Mouse (Mus musculus) limb, embryonic 12.5 days (tissue): Measurements from ENCODE around the gene Cxcl15. TPM values are rescaled to one million over a fixed set of nuclear protein-coding genes. Genes with fewer than 3 reads are reported as not detected.

Source experiments
- ATAC-seq: fragments of 200-750 bp; cut with Nextera tagmentation; 2 replicates; pipeline ENCODE4 v1.8.0; 2017; ENCODE audit warnings: low read depth, moderate TSS enrichment; ENCODE audit not compliant: insufficient number of reproducible peaks, insufficient read depth, low FRiP score, low TSS enrichment
- H3K27ac ChIP-seq: fragments of 300-500 bp; sonication (generic); 2 replicates; pipeline ENCODE4 v1.5.1; 2016; ENCODE audit warnings: mild to moderate bottlenecking, moderate library complexity
- H3K27me3 ChIP-seq: fragments of 300-500 bp; sonication (generic); 2 replicates; pipeline ENCODE4 v1.6.1; 2016; ENCODE audit warnings: mild to moderate bottlenecking, moderate library complexity
- H3K36me3 ChIP-seq: fragments of 300-500 bp; sonication (generic); 2 replicates; pipeline ENCODE4 v1.6.1; 2016; ENCODE audit warnings: mild to moderate bottlenecking, moderate library complexity
- H3K4me1 ChIP-seq: fragments of 300-500 bp; sonication (generic); replicated peaks from 2 replicates; pipeline ENCODE4 v1.6.1; 2016
- H3K4me2 ChIP-seq: fragments of 300-500 bp; sonication (generic); 2 replicates; pipeline ENCODE4 v1.6.1; 2016; ENCODE audit warnings: mild to moderate bottlenecking, moderate library complexity
- H3K4me3 ChIP-seq: fragments of 300-500 bp; sonication (generic); replicated peaks from 2 replicates; pipeline ENCODE4 v1.5.1; 2016; ENCODE audit warnings: mild to moderate bottlenecking
- H3K9ac ChIP-seq: fragments of 300-500 bp; sonication (generic); replicated peaks from 2 replicates; pipeline ENCODE4 v1.6.1; 2016; ENCODE audit warnings: mild to moderate bottlenecking, moderate library complexity
- H3K9me3 ChIP-seq: fragments of 300-500 bp; sonication (generic); 2 replicates; pipeline ENCODE4 v1.6.1; 2016; ENCODE audit warnings: mild to moderate bottlenecking, moderate library complexity
- WGBS: fragments of 180-500 bp; shearing (Covaris S2); methylation state at CpG from one replicate; pipeline ENCODE4 v1.1.7; 2016; 5-methylcytosine and 5-hydroxymethylcytosine counted together
- polyA plus RNA-seq: library from polyadenylated mRNA; unstranded; fragments of >200 nt; fragmentation: Nextera tagmentation; extraction: Ambion mirVana; gene quantifications from 2 replicates; pipeline ENCODE4 v1.2.1, GENCODE M21; 2016

The Cxcl15 gene
- not detected in 2 replicates for polyA plus RNA-seq

DNA sequence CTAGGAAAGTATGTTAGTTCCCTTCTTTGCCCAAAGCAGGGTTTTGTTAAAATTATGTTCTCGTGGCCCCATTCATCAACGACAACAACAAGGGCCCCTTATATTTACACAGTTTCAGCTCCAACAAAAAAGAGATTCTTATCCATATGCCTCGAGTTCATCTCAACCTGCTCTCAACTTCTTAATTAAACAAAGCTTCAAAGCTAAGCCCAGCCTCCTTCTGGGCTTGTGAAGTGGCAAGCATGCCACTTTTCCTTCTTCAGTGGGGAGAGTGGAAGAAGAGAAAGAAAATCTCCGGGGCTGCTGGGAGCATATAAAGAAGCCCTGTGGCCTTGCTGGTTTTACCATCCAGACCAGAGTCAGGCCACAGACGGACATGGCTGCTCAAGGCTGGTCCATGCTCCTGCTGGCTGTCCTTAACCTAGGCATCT, at the start of gene Cxcl15:
Gene Cxcl15, plus strand, starts transcription at position 340 of the 431 bp plus-strand sequence.
- no peak within 1 kb of the TSS for H3K27ac ChIP-seq
- peaks cover 13% of the 10 kb centered on the region for H3K4me1 ChIP-seq
- no peak within 1 kb of the TSS for H3K4me2 ChIP-seq
- H3K9ac ChIP-seq: no peak within 1 kb of the TSS
- H3K9me3 ChIP-seq: no peaks in the 10 kb centered on the region
- no peak for ATAC-seq
- no peaks in the 10 kb centered on the region for H3K27me3 ChIP-seq
- WGBS: 75% methylated on average over 5 of the region's 5 CpGs
- no peaks in the 10 kb centered on the region for H3K36me3 ChIP-seq
- no peak within 1 kb of the TSS for H3K4me3 ChIP-seq

DNA sequence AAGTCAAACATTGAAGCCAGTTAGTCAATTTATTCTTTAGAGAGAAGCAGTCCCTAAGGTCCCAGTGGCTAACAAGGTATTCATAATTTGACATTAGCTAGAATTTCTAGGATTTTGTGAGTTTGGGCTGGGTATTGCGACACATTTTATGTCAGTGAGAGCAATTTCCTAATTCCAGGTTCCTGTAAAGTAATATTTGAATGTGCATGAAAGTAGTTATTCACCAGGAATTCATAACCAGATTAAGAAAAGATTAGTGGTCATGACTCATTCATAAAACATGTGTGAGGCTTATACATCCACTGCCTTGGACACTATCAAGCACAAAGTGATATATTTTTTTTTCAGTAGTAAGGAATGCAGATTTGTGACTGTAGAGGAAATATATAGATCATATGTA, 40.4 kb upstream of the Cxcl15 start:
- H3K9ac ChIP-seq: no peak overlapping the region
- peaks cover 8% of the 10 kb centered on the region for H3K27me3 ChIP-seq
- ATAC-seq: no peak
- H3K4me3 ChIP-seq: no peak overlapping the region
- H3K27ac ChIP-seq: no peak overlapping the region
- no peaks in the 10 kb centered on the region for H3K9me3 ChIP-seq
- peaks cover 23% of the 10 kb centered on the region for H3K4me1 ChIP-seq
- no peak overlapping the region for H3K4me2 ChIP-seq
- 88% methylated on average over 1 of the region's 1 CpGs for WGBS
- no peaks in the 10 kb centered on the region for H3K36me3 ChIP-seq

DNA sequence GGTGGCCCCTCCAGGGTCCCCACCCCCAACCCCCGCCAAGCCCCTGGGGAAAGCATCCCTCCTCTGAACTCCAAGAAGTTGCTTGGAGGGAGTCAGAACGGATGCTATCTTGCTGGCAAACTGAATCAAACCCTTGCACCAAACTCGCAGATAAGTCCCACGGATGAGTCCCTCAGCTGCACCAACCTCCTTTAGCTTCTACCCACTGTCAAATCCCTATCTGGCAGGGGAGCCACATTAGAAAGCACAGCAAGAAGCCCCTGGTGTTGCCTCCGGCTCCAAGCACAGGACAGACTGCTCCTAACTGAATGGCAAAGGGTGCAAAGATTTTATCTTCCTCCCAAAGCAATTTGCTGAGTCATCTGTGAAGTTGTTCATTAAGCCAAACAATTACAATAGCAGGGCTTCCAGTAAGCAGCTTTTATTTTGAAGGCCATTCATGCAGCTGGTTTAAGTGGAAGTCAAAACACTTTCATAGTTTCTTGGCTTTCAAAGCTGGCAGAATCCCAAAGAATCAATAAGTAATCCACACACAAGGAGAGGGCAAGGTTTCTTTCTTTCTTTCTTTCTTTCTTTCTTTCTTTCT, 36.2 kb upstream of the Cxcl15 start:
- peaks cover 30% of the 10 kb centered on the region for H3K4me1 ChIP-seq
- H3K27me3 ChIP-seq: peaks cover 19% of the 10 kb centered on the region
- H3K4me2 ChIP-seq: no peak overlapping the region
- H3K4me3 ChIP-seq: no peak overlapping the region
- no peak overlapping the region for H3K9ac ChIP-seq
- no peak overlapping the region for H3K27ac ChIP-seq
- 38% methylated on average over 5 of the region's 5 CpGs for WGBS
- no peaks in the 10 kb centered on the region for H3K36me3 ChIP-seq
- H3K9me3 ChIP-seq: no peaks in the 10 kb centered on the region
- ATAC-seq: no peak

DNA sequence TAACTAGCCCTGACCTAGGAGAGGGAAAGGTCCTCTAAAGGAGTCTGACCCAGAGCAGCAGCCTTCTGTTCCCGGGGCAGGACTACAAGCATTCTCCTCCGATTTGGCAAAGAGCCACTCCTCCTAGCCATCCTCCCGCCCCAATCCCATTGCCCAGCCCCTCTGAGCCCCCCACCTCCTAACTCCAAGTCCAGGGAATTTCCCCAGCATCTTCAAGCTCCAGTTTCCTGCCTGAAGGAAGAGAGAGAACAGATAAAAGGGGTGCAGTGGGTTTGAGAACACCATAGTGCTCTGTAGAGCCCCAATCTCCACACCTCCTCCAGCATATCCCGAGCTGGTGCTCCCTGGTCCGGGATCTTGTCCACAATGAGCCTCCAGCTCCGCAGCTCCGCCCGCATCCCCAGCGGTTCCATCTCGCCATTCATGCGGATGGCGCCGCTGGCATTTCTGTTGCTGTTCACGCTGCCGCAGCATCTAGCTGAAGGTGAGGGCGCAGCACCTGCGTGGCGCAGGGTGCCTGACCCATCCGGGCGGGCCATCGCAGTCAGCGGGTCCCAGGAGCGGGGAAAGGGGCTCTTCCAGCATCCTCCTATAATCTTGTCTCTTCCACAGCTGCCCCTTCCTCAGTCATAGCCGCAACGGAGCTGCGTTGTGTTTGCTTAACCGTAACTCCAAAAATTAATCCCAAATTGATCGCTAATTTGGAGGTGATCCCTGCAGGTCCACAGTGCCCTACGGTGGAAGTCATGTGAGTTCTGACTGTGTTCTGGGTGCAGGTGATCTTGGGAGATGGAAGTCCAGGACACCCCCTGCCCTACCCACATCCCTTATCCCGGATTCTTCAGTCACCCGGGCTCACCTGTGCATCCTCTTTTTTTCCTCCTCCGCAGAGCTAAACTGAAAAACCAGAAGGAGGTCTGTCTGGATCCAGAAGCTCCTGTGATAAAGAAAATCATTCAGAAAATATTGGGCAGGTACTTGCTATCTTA, 35.0 kb upstream of the Cxcl15 start, which contains the start of gene Cxcl5:
Gene Cxcl5, plus strand, starts transcription at position 284 of the 989 bp plus-strand sequence.
- Histone ChIP-seq H3K27me3 (peaks cover 19% of the 10 kb centered on the region), H3K4me1 (peaks cover 30% of the 10 kb centered on the region), H3K9me3 (no peaks in the 10 kb centered on the region), H3K4me3 (peak within 1 kb of the TSS; percentile 32), H3K36me3 (no peaks in the 10 kb centered on the region), H3K4me2 (peak within 1 kb of the TSS; percentile 68), H3K27ac (no peak within 1 kb of the TSS), H3K9ac (0 out of 2 replicates have a peak within 1 kb of the TSS, but pooled peaks have one; percentile 42)
- peak; percentile 57 for ATAC-seq
- 6% methylated on average over 32 of the region's 32 CpGs for WGBS

DNA sequence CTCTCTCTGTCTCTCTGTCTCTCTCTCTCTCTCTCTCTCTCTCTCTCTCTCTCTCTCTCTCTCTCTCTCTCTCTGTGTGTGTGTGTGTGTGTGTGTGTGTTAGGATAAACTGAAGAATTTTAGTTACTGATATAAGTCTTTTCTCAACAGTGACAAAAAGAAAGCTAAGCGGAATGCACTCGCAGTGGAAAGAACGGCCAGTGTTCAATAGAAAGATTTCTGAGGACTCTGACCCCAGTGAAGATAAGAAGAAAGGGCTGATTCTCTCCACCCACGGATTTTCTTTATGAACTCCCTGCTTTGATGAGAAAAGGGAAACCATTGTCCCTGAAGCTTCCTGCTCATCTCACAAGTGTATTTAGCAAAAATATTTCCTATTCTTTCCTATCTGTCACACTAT, 34.0 kb upstream of the Cxcl15 start:
- WGBS: 65% methylated on average over 4 of the region's 4 CpGs
- H3K4me1 ChIP-seq: peaks cover 30% of the 10 kb centered on the region
- H3K4me2 ChIP-seq: no peak overlapping the region
- no peak for ATAC-seq
- no peaks in the 10 kb centered on the region for H3K36me3 ChIP-seq
- H3K4me3 ChIP-seq: no peak overlapping the region
- H3K27ac ChIP-seq: no peak overlapping the region
- peaks cover 19% of the 10 kb centered on the region for H3K27me3 ChIP-seq
- H3K9me3 ChIP-seq: no peaks in the 10 kb centered on the region
- no peak overlapping the region for H3K9ac ChIP-seq

DNA sequence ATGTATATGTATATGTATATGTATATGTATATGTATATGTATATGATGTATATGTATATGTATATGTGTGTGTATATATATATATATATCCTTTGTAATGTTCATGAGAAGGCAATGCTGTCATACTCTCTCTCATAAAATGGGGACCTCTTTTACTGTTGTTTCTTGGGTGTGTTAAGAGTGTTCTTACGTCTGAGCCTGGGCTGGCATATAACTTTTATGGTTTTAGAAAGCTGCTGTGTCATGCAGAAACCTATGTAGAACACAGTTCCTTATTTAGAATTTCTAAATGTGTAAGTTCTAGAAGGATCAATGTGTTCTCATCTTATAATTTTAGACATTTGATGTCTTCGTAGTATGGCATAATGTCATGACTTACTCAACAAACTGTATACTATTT, 33.5 kb upstream of the Cxcl15 start:
- no peaks in the 10 kb centered on the region for H3K9me3 ChIP-seq
- WGBS: 83% methylated on average over 2 of the region's 2 CpGs
- H3K27me3 ChIP-seq: peaks cover 19% of the 10 kb centered on the region
- no peak overlapping the region for H3K4me3 ChIP-seq
- H3K9ac ChIP-seq: no peak overlapping the region
- ATAC-seq: no peak
- no peaks in the 10 kb centered on the region for H3K36me3 ChIP-seq
- H3K4me1 ChIP-seq: peaks cover 30% of the 10 kb centered on the region
- H3K27ac ChIP-seq: no peak overlapping the region
- H3K4me2 ChIP-seq: no peak overlapping the region

DNA sequence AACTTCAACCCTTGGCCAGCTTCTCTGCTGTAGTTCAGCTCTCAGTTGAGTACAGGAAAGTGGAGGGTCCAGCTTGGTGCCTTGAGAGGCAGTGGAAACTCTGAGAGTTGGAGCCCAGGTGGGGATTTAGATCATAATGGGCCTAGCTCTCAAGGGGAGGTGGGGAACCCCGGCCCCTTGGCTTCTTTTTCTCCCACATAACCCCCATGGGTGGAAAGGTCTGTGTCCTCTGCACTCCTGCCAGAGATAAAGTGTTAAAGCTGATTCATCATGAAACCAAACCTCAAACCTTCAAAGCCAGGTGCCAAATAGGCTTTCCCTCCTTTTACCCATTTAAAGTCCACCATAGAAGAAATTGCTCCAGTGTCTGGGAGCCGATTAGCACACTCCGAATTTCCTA, 32.5 kb upstream of the Cxcl15 start:
- Histone ChIP-seq H3K4me2 (no peak overlapping the region), H3K4me1 (peaks cover 25% of the 10 kb centered on the region), H3K27me3 (peaks cover 19% of the 10 kb centered on the region), H3K4me3 (no peak overlapping the region), H3K9me3 (no peaks in the 10 kb centered on the region), H3K9ac (no peak overlapping the region), H3K27ac (no peak overlapping the region), H3K36me3 (no peaks in the 10 kb centered on the region)
- WGBS: 89% methylated on average over 3 of the region's 3 CpGs
- no peak for ATAC-seq

DNA sequence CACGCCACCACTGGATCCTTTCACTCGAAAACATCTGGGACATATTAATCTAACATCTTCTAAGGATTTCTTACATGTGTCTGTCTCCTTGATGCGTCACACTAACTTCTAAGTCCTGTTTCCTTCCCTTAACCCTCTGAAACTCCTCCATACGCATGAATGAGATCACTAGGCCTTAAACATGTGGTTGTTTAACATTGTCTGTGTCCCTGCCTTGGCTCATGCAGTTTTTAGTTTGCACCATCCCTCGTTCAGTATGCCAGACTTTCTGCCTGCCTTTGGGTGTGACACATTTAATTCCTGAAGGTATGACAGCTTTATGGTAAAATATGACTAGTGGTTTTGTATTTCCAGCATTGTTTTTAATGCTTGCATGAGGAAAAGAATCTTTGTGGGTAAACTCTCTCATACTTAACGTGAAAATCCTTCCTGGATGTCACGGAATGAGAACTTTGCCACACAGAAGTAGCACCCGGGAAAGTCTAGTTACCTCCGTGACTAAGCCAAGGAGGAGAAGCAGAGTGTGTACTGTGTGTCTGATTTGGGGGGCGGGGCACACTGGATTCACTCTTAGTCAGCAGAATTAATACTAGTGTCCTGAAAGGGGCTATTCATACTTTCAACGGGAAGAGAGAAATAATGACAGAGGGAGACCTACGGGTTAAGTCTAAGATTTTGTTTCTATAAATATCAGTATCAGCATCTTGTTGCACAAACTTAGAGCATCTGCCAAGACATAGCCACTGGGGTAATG, 30.2 kb upstream of the Cxcl15 start:
- Histone ChIP-seq H3K27ac (no peak overlapping the region), H3K4me1 (peaks cover 5% of the 10 kb centered on the region), H3K9ac (no peak overlapping the region), H3K27me3 (peaks cover 15% of the 10 kb centered on the region), H3K4me2 (no peak overlapping the region), H3K4me3 (no peak overlapping the region), H3K36me3 (no peaks in the 10 kb centered on the region), H3K9me3 (no peaks in the 10 kb centered on the region)
- ATAC-seq: no peak
- WGBS: 65% methylated on average over 12 of the region's 12 CpGs

DNA sequence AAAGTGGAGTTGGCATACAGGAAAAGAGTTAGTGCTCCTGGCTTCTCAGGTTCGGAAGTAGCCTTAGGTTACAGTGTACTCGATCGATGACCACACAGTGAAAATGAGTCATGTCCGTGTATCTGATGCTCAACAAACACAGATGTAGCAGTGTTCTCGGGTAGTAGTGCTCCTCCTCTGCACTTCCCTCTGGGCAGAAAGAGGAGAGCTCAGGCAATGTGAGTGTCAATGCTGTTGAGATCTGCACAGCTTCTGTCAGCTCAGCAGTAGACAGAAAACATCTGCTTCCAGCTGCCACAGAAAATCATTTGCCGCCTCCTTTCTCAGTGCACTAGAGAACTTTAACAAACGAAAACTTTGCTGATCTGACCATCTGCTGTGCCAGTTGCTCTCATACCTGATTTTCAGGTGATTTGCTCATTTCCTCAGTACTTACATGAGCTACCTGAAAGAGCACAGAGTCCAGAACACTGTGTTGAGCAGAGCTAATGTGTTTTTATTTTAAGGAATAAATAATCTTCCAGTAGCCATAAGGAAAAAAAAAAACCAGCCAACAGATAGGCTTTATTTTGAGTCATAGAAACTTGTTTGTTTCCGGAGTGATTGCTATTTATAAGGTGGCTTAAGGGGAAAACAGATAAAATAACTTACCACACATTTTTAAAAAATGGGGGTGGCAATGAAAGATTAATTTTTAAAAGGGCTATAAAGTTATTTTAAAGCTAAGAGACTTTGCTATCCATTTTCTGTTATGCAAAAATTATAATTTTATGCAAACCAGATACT, 28.3 kb upstream of the Cxcl15 start:
- Histone ChIP-seq H3K9me3 (no peaks in the 10 kb centered on the region), H3K27me3 (peaks cover 5% of the 10 kb centered on the region), H3K4me3 (no peak overlapping the region), H3K4me1 (no peaks in the 10 kb centered on the region), H3K27ac (no peak overlapping the region), H3K4me2 (no peak overlapping the region), H3K9ac (no peak overlapping the region), H3K36me3 (no peaks in the 10 kb centered on the region)
- 60% methylated on average over 8 of the region's 8 CpGs for WGBS
- ATAC-seq: no peak

DNA sequence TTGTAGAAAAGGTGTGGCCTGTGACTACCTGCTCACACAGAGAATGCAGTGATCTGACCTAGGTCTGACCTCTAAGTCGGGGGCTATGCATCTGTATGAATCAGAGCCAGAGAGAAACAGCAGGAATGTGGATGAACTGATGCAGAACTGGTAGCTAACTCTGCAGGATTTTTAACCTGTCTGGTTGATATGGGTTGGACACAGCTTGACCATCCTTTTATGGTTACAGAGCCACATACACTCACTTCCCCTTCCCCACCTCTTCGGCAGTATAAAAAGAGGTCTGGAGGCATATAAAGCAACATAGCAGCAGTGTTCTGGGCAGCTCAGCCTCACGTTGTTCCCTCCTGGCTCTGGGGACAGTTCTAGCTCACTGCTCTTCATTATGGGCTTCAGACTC, 26.1 kb upstream of the Cxcl15 start, which contains the start of gene Ppbp:
Gene Ppbp, plus strand, starts transcription at position 301 of the 400 bp plus-strand sequence.
- Histone ChIP-seq H3K4me2 (no peak within 1 kb of the TSS), H3K9ac (no peak within 1 kb of the TSS), H3K4me1 (no peaks in the 10 kb centered on the region), H3K4me3 (no peak within 1 kb of the TSS), H3K27me3 (peaks cover 5% of the 10 kb centered on the region), H3K36me3 (no peaks in the 10 kb centered on the region), H3K9me3 (no peaks in the 10 kb centered on the region), H3K27ac (no peak within 1 kb of the TSS)
- 44% methylated on average over 3 of the region's 3 CpGs for WGBS
- no peak for ATAC-seq
